Mouse (Mus musculus): ENCODE results near the gene Adam15.

DNA sequence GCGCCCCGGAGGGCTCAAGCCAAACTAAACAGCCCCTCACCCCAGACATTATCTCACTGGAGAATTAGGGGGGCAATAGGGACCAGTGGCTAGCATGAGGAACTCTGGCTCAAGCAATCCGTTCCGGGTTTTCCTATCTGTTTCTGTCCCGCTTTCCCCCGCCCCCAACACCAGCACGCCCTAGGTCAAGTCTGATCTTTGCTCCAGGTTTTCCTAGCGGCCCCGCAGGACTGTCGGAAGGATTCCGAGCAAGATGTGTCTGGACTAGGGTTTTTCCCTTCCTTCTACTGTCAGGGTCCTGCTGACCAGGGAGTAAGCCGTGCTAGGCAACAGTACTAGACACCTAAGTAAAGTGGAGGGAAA lies 45.1 kb upstream of the Adam15 start:
- TF ChIP-seq CTCF (IDR thresholded peaks at IDR 0.05; ENCODE audit: insufficient read depth, low read depth, low read length): no peak
- no peak for TF ChIP-seq POLR2A (IDR thresholded peaks at IDR 0.05; ENCODE audit: insufficient read depth, low read depth, low read length)

All from olfactory bulb, adult 2 months (tissue).